Mouse (Mus musculus): ENCODE results near the gene Epc2. TPM values are rescaled to one million over a fixed set of nuclear protein-coding genes. Genes with fewer than 3 reads are reported as not detected.

The Epc2 gene
- polyA plus RNA-seq, 1 experiment from 2014 or later: 12.3 TPM

DNA sequence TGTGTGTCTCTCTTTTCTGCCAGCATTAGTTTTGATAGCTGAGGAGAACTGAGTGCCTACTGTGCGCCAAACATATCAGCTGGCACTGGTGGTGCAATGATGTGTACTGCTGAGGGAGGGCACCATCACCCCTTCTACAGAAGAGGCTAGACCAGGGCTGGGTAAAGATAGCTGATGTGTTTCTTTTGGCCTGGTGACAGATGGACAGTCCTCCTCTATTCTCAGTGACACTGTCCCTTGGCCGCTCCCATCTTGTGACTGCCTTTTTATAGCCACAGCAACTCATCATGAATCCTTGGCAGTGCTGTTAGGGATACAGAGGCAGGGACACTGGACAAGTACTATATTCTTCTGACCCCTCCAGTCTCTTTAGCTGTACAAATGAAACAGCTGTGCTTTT is 132.0 kb downstream of the Epc2 start:
- H3K27ac ChIP-seq (ENCODE audit: low read depth, low read length): no peak overlapping the region
- H3K4me2 ChIP-seq (ENCODE audit: low read depth, low read length, severe bottlenecking): no peak overlapping the region
- no peaks in the 10 kb centered on the region for H3K36me3 ChIP-seq (ENCODE audit: control insufficient read depth, insufficient read depth, low read length)
- H3K27me3 ChIP-seq (ENCODE audit: control insufficient read depth, insufficient read depth, low read length): no peaks in the 10 kb centered on the region
- WGBS: 92% methylated on average over 2 of the region's 2 CpGs
- no peak for DNase-seq (ENCODE audit: low spot score)
- no peak overlapping the region for H3K9ac ChIP-seq (ENCODE audit: low read length)
- ATAC-seq (replicated peaks; ENCODE audit: low FRiP score): no peak
- no peaks in the 10 kb centered on the region for H3K4me1 ChIP-seq (replicated peaks; ENCODE audit: control insufficient read depth, insufficient read depth, low read length)
- H3K4me3 ChIP-seq (ENCODE audit: low read depth, low read length): no peak overlapping the region
- H3K9me3 ChIP-seq (ENCODE audit: control insufficient read depth, low read length): no peaks in the 10 kb centered on the region

DNA sequence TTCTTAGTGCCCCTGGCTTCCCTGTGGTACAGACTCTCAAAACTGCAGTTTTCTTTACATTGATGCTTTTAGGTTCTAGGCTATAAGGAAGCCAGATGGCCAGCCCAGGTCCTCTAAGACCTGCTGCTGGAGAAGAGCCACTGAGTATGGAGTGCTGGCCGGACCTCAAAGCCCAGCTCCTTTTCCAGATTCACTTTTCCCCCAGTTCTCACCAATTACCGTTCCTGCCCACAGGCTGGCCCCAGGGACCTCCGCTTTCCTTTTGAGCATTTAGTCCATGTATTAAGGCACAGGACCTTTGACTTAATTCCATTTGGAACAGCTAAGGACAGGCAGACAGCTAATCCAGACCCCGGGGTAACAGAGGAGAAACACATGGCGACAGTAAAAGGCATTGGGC is 139.2 kb downstream of the Epc2 start:
- H3K36me3 ChIP-seq (ENCODE audit: control insufficient read depth, insufficient read depth, low read length): no peaks in the 10 kb centered on the region
- H3K9ac ChIP-seq (ENCODE audit: low read length): no peak overlapping the region
- no peaks in the 10 kb centered on the region for H3K4me1 ChIP-seq (replicated peaks; ENCODE audit: control insufficient read depth, insufficient read depth, low read length)
- H3K9me3 ChIP-seq (ENCODE audit: control insufficient read depth, low read length): no peaks in the 10 kb centered on the region
- 76% methylated on average over 5 of the region's 5 CpGs for WGBS
- no peak for ATAC-seq (replicated peaks; ENCODE audit: low FRiP score)
- DNase-seq (ENCODE audit: low spot score): no peak
- no peak overlapping the region for H3K4me2 ChIP-seq (ENCODE audit: low read depth, low read length, severe bottlenecking)
- H3K4me3 ChIP-seq (ENCODE audit: low read depth, low read length): no peak overlapping the region
- H3K27ac ChIP-seq (ENCODE audit: low read depth, low read length): no peak overlapping the region
- no peaks in the 10 kb centered on the region for H3K27me3 ChIP-seq (ENCODE audit: control insufficient read depth, insufficient read depth, low read length)

DNA sequence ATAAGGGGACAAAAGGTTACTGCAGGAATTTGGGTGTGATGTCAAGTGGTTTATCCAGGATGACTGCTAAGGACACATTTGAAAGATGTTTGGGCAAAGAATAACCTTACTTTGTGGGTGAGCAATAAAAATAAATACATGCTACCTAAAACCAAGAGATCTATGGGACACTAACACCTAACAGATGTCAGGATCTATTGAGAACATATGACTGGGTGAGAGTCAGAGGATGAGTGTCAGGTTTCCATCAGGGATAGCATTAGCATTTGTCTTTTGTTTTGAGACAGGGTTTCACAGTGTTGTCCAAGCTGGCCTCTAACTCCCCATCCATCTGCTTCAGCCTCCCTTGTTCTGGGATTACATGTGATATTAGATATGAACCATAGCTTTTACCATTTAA is 141.6 kb downstream of the Epc2 start:
- H3K9me3 ChIP-seq (ENCODE audit: control insufficient read depth, low read length): no peaks in the 10 kb centered on the region
- DNase-seq (ENCODE audit: low spot score) (no peak), ATAC-seq (replicated peaks; ENCODE audit: low FRiP score) (no peak)
- no peaks in the 10 kb centered on the region for H3K36me3 ChIP-seq (ENCODE audit: control insufficient read depth, insufficient read depth, low read length)
- H3K4me1 ChIP-seq (replicated peaks; ENCODE audit: control insufficient read depth, insufficient read depth, low read length): no peaks in the 10 kb centered on the region
- H3K27ac ChIP-seq (ENCODE audit: low read depth, low read length): no peak overlapping the region
- H3K27me3 ChIP-seq (ENCODE audit: control insufficient read depth, insufficient read depth, low read length): no peaks in the 10 kb centered on the region
- H3K9ac ChIP-seq (ENCODE audit: low read length): no peak overlapping the region
- no peak overlapping the region for H3K4me2 ChIP-seq (ENCODE audit: low read depth, low read length, severe bottlenecking)
- H3K4me3 ChIP-seq (ENCODE audit: low read depth, low read length): no peak overlapping the region

DNA sequence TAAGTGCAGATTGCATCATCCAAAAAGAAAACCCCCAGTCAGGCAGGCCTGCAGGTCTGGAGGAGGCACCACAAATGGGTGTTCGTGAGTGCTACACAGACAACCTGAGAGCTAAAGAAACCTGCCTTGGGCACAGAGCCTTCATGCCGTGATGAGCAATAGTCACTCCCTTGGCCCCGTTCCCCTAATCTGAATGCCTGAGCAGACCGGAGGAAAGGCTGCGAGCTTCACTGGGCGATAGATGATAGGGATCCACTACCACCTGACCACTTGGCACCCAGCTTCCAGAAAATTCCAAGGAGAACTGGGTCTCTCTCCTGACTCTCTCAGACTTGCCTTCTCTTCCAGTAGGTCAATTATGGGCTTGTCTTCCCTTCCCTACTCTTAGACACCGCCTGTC is 143.6 kb downstream of the Epc2 start:
- ATAC-seq (replicated peaks; ENCODE audit: low FRiP score) (no peak), DNase-seq (ENCODE audit: low spot score) (no peak)
- WGBS: 89% methylated on average over 7 of the region's 7 CpGs
- Histone ChIP-seq H3K9ac (ENCODE audit: low read length) (no peak overlapping the region), H3K27ac (ENCODE audit: low read depth, low read length) (no peak overlapping the region), H3K27me3 (ENCODE audit: control insufficient read depth, insufficient read depth, low read length) (no peaks in the 10 kb centered on the region), H3K36me3 (ENCODE audit: control insufficient read depth, insufficient read depth, low read length) (no peaks in the 10 kb centered on the region), H3K4me3 (ENCODE audit: low read depth, low read length) (no peak overlapping the region), H3K9me3 (ENCODE audit: control insufficient read depth, low read length) (no peaks in the 10 kb centered on the region), H3K4me2 (ENCODE audit: low read depth, low read length, severe bottlenecking) (no peak overlapping the region), H3K4me1 (replicated peaks; ENCODE audit: control insufficient read depth, insufficient read depth, low read length) (no peaks in the 10 kb centered on the region)

DNA sequence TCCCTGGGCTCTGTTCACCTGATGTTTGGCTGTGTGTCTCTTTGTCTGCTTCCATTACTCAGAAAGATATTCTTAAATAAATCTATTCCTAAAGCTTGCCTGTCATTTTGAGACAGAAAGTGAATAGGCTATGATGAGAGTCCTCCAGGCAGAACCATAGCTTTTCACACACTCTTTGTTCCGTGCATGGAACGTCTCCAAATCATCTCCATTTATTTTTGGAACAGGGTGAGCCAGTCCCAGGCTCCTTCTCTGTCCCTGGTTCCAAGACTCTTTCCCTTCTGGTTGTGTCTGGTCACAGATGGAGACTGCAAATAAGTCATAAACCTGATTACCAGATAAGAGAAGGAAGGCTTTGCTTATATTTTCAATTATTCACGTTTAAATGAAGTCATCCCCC is 145.0 kb downstream of the Epc2 start:
- Histone ChIP-seq H3K36me3 (ENCODE audit: control insufficient read depth, insufficient read depth, low read length) (no peaks in the 10 kb centered on the region), H3K9me3 (ENCODE audit: control insufficient read depth, low read length) (no peaks in the 10 kb centered on the region), H3K27me3 (ENCODE audit: control insufficient read depth, insufficient read depth, low read length) (no peaks in the 10 kb centered on the region), H3K4me2 (ENCODE audit: low read depth, low read length, severe bottlenecking) (no peak overlapping the region), H3K27ac (ENCODE audit: low read depth, low read length) (no peak overlapping the region), H3K4me3 (ENCODE audit: low read depth, low read length) (no peak overlapping the region), H3K9ac (ENCODE audit: low read length) (no peak overlapping the region), H3K4me1 (replicated peaks; ENCODE audit: control insufficient read depth, insufficient read depth, low read length) (peaks cover 2% of the 10 kb centered on the region; the same call in 1 of the 2 replicates)
- no peak for DNase-seq (ENCODE audit: low spot score)
- 88% methylated on average over 3 of the region's 3 CpGs for WGBS
- ATAC-seq (replicated peaks; ENCODE audit: low FRiP score): no peak

DNA sequence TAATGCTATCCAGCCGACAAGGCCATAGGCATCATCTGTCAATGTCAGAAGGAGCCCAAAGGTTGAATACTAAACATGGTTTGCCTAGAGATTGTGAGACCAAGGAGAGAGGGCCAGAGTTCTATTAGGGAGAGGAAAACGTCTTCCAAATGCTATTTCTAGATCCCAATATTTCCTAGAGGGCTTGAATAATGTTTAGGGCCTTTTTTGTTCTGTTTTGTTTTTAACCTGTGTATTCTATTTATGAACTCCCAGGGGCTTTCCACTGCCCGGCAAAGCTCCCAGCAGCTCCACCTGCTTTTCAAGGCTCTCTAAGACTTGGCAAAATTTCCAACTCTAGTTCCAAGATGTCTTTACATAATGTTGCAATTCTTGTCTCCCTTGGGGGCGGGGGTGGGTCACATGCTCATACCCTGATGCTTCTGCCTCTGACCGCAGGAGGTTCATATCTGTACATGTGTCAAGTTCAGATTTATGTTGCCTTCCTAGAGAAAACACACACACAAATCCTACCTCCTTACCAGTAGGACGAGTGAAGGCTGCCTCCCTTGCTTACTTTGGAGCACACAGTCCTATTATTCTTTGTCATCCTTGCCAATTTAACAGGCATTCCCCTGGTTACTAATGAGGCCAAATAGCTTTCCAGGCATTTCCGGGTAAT is 148.9 kb downstream of the Epc2 start:
- Histone ChIP-seq H3K9me3 (ENCODE audit: control insufficient read depth, low read length) (no peaks in the 10 kb centered on the region), H3K4me2 (ENCODE audit: low read depth, low read length, severe bottlenecking) (no peak overlapping the region), H3K4me1 (replicated peaks; ENCODE audit: control insufficient read depth, insufficient read depth, low read length) (peaks cover 2% of the 10 kb centered on the region; the same call in 1 of the 2 replicates), H3K27me3 (ENCODE audit: control insufficient read depth, insufficient read depth, low read length) (no peaks in the 10 kb centered on the region), H3K27ac (ENCODE audit: low read depth, low read length) (no peak overlapping the region), H3K36me3 (ENCODE audit: control insufficient read depth, insufficient read depth, low read length) (no peaks in the 10 kb centered on the region), H3K4me3 (ENCODE audit: low read depth, low read length) (no peak overlapping the region), H3K9ac (ENCODE audit: low read length) (no peak overlapping the region)
- no peak for DNase-seq (ENCODE audit: low spot score)
- 65% methylated on average over 7 of the region's 7 CpGs for WGBS
- peak; percentile 56; the same call in 1 of the 2 replicates for ATAC-seq (replicated peaks; ENCODE audit: low FRiP score)

Other genes starting within 250 kb of the Epc2 start
- gene Kif5c, start 167.8 kb downstream of the Epc2 start, polyA plus RNA-seq (2014; fragmentation: Nextera tagmentation; extraction: Ambion mirVana): 88.9 and 90.1 TPM in 2 replicates